Mouse (Mus musculus): ENCODE results near the gene Polr3b.

Polr3b gene

GRCm38 (mm10) chr10:84610783-84611182, 11.3 kb upstream of the Polr3b start:
- no peak for DNase-seq (ENCODE audit: low read depth, low spot score)

- DNase-seq (ENCODE audit: low read depth, low spot score) = no peak
These were observed 10.4 kb upstream of the Polr3b start for GRCm38 (mm10) chr10:84611664-84612063.

GRCm38 (mm10) chr10:84612281-84612680, 9.8 kb upstream of the Polr3b start:
- DNase-seq (ENCODE audit: low read depth, low spot score) = no peak

GRCm38 (mm10) chr10:84613366-84613765, 8.7 kb upstream of the Polr3b start:
- no peak for DNase-seq (ENCODE audit: low read depth, low spot score)

- DNase-seq (ENCODE audit: low read depth, low spot score) = no peak
These were observed 7.0 kb upstream of the Polr3b start for GRCm38 (mm10) chr10:84615076-84615475.

GRCm38 (mm10) chr10:84631182-84631581, 9.1 kb downstream of the Polr3b start:
- DNase-seq (ENCODE audit: low read depth, low spot score) = no peak

GRCm38 (mm10) chr10:84632005-84632404, 9.9 kb downstream of the Polr3b start:
- no peak for DNase-seq (ENCODE audit: low read depth, low spot score)

GRCm38 (mm10) chr10:84636656-84637055, 14.6 kb downstream of the Polr3b start:
- DNase-seq (ENCODE audit: low read depth, low spot score) = no peak

GRCm38 (mm10) chr10:84638382-84638781, 16.3 kb downstream of the Polr3b start:
- DNase-seq (ENCODE audit: low read depth, low spot score) = no peak

- no peak for DNase-seq (ENCODE audit: low read depth, low spot score)
These were observed 17.6 kb downstream of the Polr3b start for GRCm38 (mm10) chr10:84639525-84640287.

- no peak for DNase-seq (ENCODE audit: low read depth, low spot score)
These were observed 18.8 kb downstream of the Polr3b start for GRCm38 (mm10) chr10:84640861-84641260.

GRCm38 (mm10) chr10:84641576-84641975, 19.5 kb downstream of the Polr3b start:
- no peak for DNase-seq (ENCODE audit: low read depth, low spot score)

GRCm38 (mm10) chr10:84645940-84646339, 23.8 kb downstream of the Polr3b start:
- no peak for DNase-seq (ENCODE audit: low read depth, low spot score)

- DNase-seq (ENCODE audit: low read depth, low spot score) = no peak
These were observed 24.5 kb downstream of the Polr3b start for GRCm38 (mm10) chr10:84646506-84647102.

- DNase-seq (ENCODE audit: low read depth, low spot score) = no peak
These were observed 25.2 kb downstream of the Polr3b start for GRCm38 (mm10) chr10:84647264-84647663.

GRCm38 (mm10) chr10:84648911-84649310, 26.8 kb downstream of the Polr3b start:
- no peak for DNase-seq (ENCODE audit: low read depth, low spot score)

- DNase-seq (ENCODE audit: low read depth, low spot score) = no peak
These were observed 31.9 kb downstream of the Polr3b start for GRCm38 (mm10) chr10:84654029-84654428.

- no peak for DNase-seq (ENCODE audit: low read depth, low spot score)
These were observed 32.6 kb downstream of the Polr3b start for GRCm38 (mm10) chr10:84654731-84655130.

GRCm38 (mm10) chr10:84656618-84657017, 34.5 kb downstream of the Polr3b start:
- DNase-seq (ENCODE audit: low read depth, low spot score) = no peak

GRCm38 (mm10) chr10:84657437-84658087, 35.5 kb downstream of the Polr3b start:
- DNase-seq (ENCODE audit: low read depth, low spot score) = no peak

GRCm38 (mm10) chr10:84658088-84658848, 36.2 kb downstream of the Polr3b start:
- no peak for DNase-seq (ENCODE audit: low read depth, low spot score)

- no peak for DNase-seq (ENCODE audit: low read depth, low spot score)
These were observed 37.2 kb downstream of the Polr3b start for GRCm38 (mm10) chr10:84659281-84659680.
